Mouse (Mus musculus) midbrain, embryonic 16.5 days (tissue): ENCODE data around the gene Capn10. TPM values are rescaled to one million over a fixed set of nuclear protein-coding genes. Genes with fewer than 3 reads are reported as not detected.

ENCODE experiments used
- ATAC-seq: fragments of 200-750 bp; cut with Nextera tagmentation; 2 replicates; pipeline ENCODE4 v1.8.0; 2017; ENCODE audit warnings: moderate TSS enrichment
- H3K27ac ChIP-seq: fragments of 300-500 bp; sonication (generic); 2 replicates; pipeline ENCODE4 v1.5.1; 2014; ENCODE audit warnings: mild to moderate bottlenecking, low read length, mixed read lengths
- H3K27me3 ChIP-seq: fragments of 300-500 bp; sonication (generic); 2 replicates; pipeline ENCODE4 v1.6.1; 2014; ENCODE audit warnings: low read depth, low read length, mixed read lengths; ENCODE audit not compliant: control insufficient read depth, insufficient read depth
- H3K36me3 ChIP-seq: fragments of 300-500 bp; sonication (generic); 2 replicates; pipeline ENCODE4 v1.6.1; 2014; ENCODE audit warnings: mild to moderate bottlenecking, low read length, moderate library complexity, mixed read lengths; ENCODE audit not compliant: control insufficient read depth, insufficient read depth
- H3K4me1 ChIP-seq: fragments of 300-500 bp; sonication (generic); 2 replicates; pipeline ENCODE4 v1.6.1; 2014; ENCODE audit warnings: mild to moderate bottlenecking, low read length, mixed read lengths; ENCODE audit not compliant: control insufficient read depth, insufficient read depth
- H3K4me2 ChIP-seq: fragments of 300-500 bp; sonication (generic); 2 replicates; pipeline ENCODE4 v1.6.1; 2014; ENCODE audit warnings: mild to moderate bottlenecking, low read length, mixed read lengths
- H3K4me3 ChIP-seq: fragments of 300-500 bp; sonication (generic); 2 replicates; pipeline ENCODE4 v1.5.1; 2014; ENCODE audit warnings: low read depth, mild to moderate bottlenecking, low read length, moderate library complexity, mixed read lengths
- H3K9ac ChIP-seq: fragments of 300-500 bp; sonication (generic); 2 replicates; pipeline ENCODE4 v1.6.1; 2014; ENCODE audit warnings: low read depth, low read length, mixed read lengths
- H3K9me3 ChIP-seq: fragments of 300-500 bp; sonication (generic); replicated peaks from 2 replicates; pipeline ENCODE4 v1.6.1; 2014; ENCODE audit warnings: mild to moderate bottlenecking, low read length, mixed read lengths; ENCODE audit not compliant: control insufficient read depth, poor library complexity, severe bottlenecking
- WGBS: fragments of 180-500 bp; shearing (Covaris S2); extraction: QIAGEN DNeasy Blood & Tissue Kit; methylation state at CpG from one replicate; pipeline ENCODE4 v1.1.7; 2014; 5-methylcytosine and 5-hydroxymethylcytosine counted together
- polyA plus RNA-seq: library from polyadenylated mRNA; unstranded; fragments of >200 nt; fragmentation: Nextera tagmentation; extraction: Ambion mirVana; gene quantifications from 2 replicates; pipeline ENCODE4 v1.2.1, GENCODE M21; 2015

The Capn10 gene
- polyA plus RNA-seq, 1 experiment from 2014 or later = 65.1 TPM

- 87% methylated on average over 4 of the region's 4 CpGs for WGBS
- Histone ChIP-seq H3K4me1 (peaks cover 25% of the 10 kb centered on the region), H3K4me3 (no peak overlapping the region)
Measured at GRCm38 (mm10) chr1:92914239-92914638, 19.9 kb upstream of the Capn10 start.

GRCm38 (mm10) chr1:92914993-92915392, 19.2 kb upstream of the Capn10 start:
- H3K9me3 ChIP-seq = no peaks in the 10 kb centered on the region
- ATAC-seq = no peak
- no peak overlapping the region for H3K4me3 ChIP-seq
- no peak overlapping the region for H3K27ac ChIP-seq
- no peak overlapping the region for H3K9ac ChIP-seq
- 95% methylated on average over 11 of the region's 11 CpGs for WGBS
- H3K27me3 ChIP-seq = no peaks in the 10 kb centered on the region
- peaks cover 54% of the 10 kb centered on the region for H3K36me3 ChIP-seq
- H3K4me1 ChIP-seq = peaks cover 17% of the 10 kb centered on the region
- no peak overlapping the region for H3K4me2 ChIP-seq

More at GRCm38 (mm10) chr1:92914239-92914638, 19.9 kb upstream of the Capn10 start:
- Histone ChIP-seq H3K9me3 (no peaks in the 10 kb centered on the region), H3K4me2 (no peak overlapping the region), H3K27me3 (no peaks in the 10 kb centered on the region), H3K36me3 (peaks cover 46% of the 10 kb centered on the region), H3K9ac (no peak overlapping the region), H3K27ac (no peak overlapping the region)
- ATAC-seq = no peak

GRCm38 (mm10) chr1:92916725-92917124, 17.5 kb upstream of the Capn10 start:
- peaks cover 66% of the 10 kb centered on the region for H3K36me3 ChIP-seq
- ATAC-seq = no peak
- H3K4me3 ChIP-seq = no peak overlapping the region
- no peaks in the 10 kb centered on the region for H3K27me3 ChIP-seq
- WGBS = 97% methylated on average over 9 of the region's 9 CpGs
- no peak overlapping the region for H3K27ac ChIP-seq
- H3K9me3 ChIP-seq = no peaks in the 10 kb centered on the region
- peaks cover 15% of the 10 kb centered on the region for H3K4me1 ChIP-seq
- no peak overlapping the region for H3K4me2 ChIP-seq
- H3K9ac ChIP-seq = no peak overlapping the region

GRCm38 (mm10) chr1:92919151-92919550, 15.0 kb upstream of the Capn10 start:
- Histone ChIP-seq H3K27ac (no peak overlapping the region), H3K9ac (no peak overlapping the region), H3K27me3 (no peaks in the 10 kb centered on the region), H3K4me1 (no peaks in the 10 kb centered on the region), H3K9me3 (no peaks in the 10 kb centered on the region), H3K4me2 (no peak overlapping the region), H3K4me3 (no peak overlapping the region), H3K36me3 (peaks cover 66% of the 10 kb centered on the region)
- ATAC-seq = no peak
- 96% methylated on average over 11 of the region's 11 CpGs for WGBS

- Histone ChIP-seq H3K4me1 (no peaks in the 10 kb centered on the region), H3K9ac (no peak overlapping the region), H3K27ac (no peak overlapping the region), H3K4me2 (no peak overlapping the region), H3K36me3 (peaks cover 63% of the 10 kb centered on the region), H3K4me3 (no peak overlapping the region), H3K9me3 (no peaks in the 10 kb centered on the region), H3K27me3 (no peaks in the 10 kb centered on the region)
- WGBS = 82% methylated on average over 12 of the region's 12 CpGs
- no peak for ATAC-seq
Measured at GRCm38 (mm10) chr1:92919775-92920174, 14.4 kb upstream of the Capn10 start.

- no peak overlapping the region for H3K9ac ChIP-seq
- no peaks in the 10 kb centered on the region for H3K27me3 ChIP-seq
- no peak overlapping the region for H3K4me3 ChIP-seq
- H3K4me1 ChIP-seq = no peaks in the 10 kb centered on the region
- H3K36me3 ChIP-seq = peaks cover 56% of the 10 kb centered on the region
- WGBS = 85% methylated on average over 7 of the region's 7 CpGs
- no peak overlapping the region for H3K27ac ChIP-seq
- no peak for ATAC-seq
- H3K9me3 ChIP-seq = no peaks in the 10 kb centered on the region
- H3K4me2 ChIP-seq = no peak overlapping the region
Measured at GRCm38 (mm10) chr1:92920474-92921200, 13.5 kb upstream of the Capn10 start.

- Histone ChIP-seq H3K4me2 (no peak overlapping the region), H3K27ac (no peak overlapping the region), H3K4me1 (no peaks in the 10 kb centered on the region), H3K27me3 (no peaks in the 10 kb centered on the region), H3K36me3 (peaks cover 47% of the 10 kb centered on the region), H3K4me3 (no peak overlapping the region), H3K9me3 (no peaks in the 10 kb centered on the region), H3K9ac (no peak overlapping the region)
- WGBS = 87% methylated on average over 4 of the region's 4 CpGs
- no peak for ATAC-seq
Measured at GRCm38 (mm10) chr1:92921496-92921895, 12.7 kb upstream of the Capn10 start.

GRCm38 (mm10) chr1:92930171-92930706, 3.9 kb upstream of the Capn10 start:
- Histone ChIP-seq H3K4me1 (peaks cover 5% of the 10 kb centered on the region), H3K36me3 (no peaks in the 10 kb centered on the region), H3K4me3 (no peak overlapping the region), H3K9me3 (no peaks in the 10 kb centered on the region), H3K4me2 (no peak overlapping the region), H3K9ac (no peak overlapping the region), H3K27ac (no peak overlapping the region), H3K27me3 (no peaks in the 10 kb centered on the region)
- no peak for ATAC-seq
- WGBS = 29% methylated on average over 1 of the region's 1 CpGs

GRCm38 (mm10) chr1:92933611-92934010, 565 bp upstream of the Capn10 start:
- WGBS = 81% methylated on average over 4 of the region's 4 CpGs
- H3K27ac ChIP-seq = peak overlapping the region; percentile 99

More at GRCm38 (mm10) chr1:92933611-92934010, 565 bp upstream of the Capn10 start:
- Histone ChIP-seq H3K4me1 (peaks cover 26% of the 10 kb centered on the region), H3K4me3 (peak overlapping the region; percentile 64), H3K4me2 (peak overlapping the region; percentile 95), H3K27me3 (no peaks in the 10 kb centered on the region), H3K9ac (peak overlapping the region; percentile 73), H3K36me3 (peaks cover 7% of the 10 kb centered on the region; the same call in 1 of the 2 replicates), H3K9me3 (no peaks in the 10 kb centered on the region)
- no peak for ATAC-seq
